Mouse (Mus musculus) hindbrain, embryonic 13.5 days (tissue): ENCODE data around the gene Zfp90. TPM values are rescaled to one million over a fixed set of nuclear protein-coding genes. Genes with fewer than 3 reads are reported as not detected.
"Not testable (repeated sequence)": the region's sequence is repeated elsewhere in the genome, so short reads cannot be mapped to it uniquely, and the experiment has no call there.

Experiments
- ATAC-seq: fragments of 200-750 bp; cut with Nextera tagmentation; 2 replicates; pipeline ENCODE4 v1.8.0; 2017; ENCODE audit warnings: moderate TSS enrichment; ENCODE audit not compliant: low FRiP score
- H3K27ac ChIP-seq: fragments of 300-500 bp; sonication (generic); 2 replicates; pipeline ENCODE4 v1.5.1; 2015; ENCODE audit warnings: inconsistent platforms, mild to moderate bottlenecking, moderate library complexity
- H3K27me3 ChIP-seq: fragments of 300-500 bp; sonication (generic); 2 replicates; pipeline ENCODE4 v1.6.1; 2015; ENCODE audit warnings: mild to moderate bottlenecking, inconsistent platforms
- H3K36me3 ChIP-seq: fragments of 300-500 bp; sonication (generic); 2 replicates; pipeline ENCODE4 v1.6.1; 2015; ENCODE audit warnings: mild to moderate bottlenecking, inconsistent platforms
- H3K4me1 ChIP-seq: fragments of 300-500 bp; sonication (generic); replicated peaks from 2 replicates; pipeline ENCODE4 v1.6.1; 2015; ENCODE audit warnings: inconsistent platforms
- H3K4me2 ChIP-seq: fragments of 300-500 bp; sonication (generic); 2 replicates; pipeline ENCODE4 v1.6.1; 2015; ENCODE audit warnings: inconsistent platforms, mild to moderate bottlenecking, moderate library complexity
- H3K4me3 ChIP-seq: fragments of 300-500 bp; sonication (generic); 2 replicates; pipeline ENCODE4 v1.5.1; 2015; ENCODE audit warnings: mild to moderate bottlenecking, inconsistent platforms
- H3K9ac ChIP-seq: fragments of 300-500 bp; sonication (generic); 2 replicates; pipeline ENCODE4 v1.6.1; 2015; ENCODE audit warnings: mild to moderate bottlenecking, inconsistent platforms
- H3K9me3 ChIP-seq: fragments of 300-500 bp; sonication (generic); 2 replicates; pipeline ENCODE4 v1.6.1; 2016; ENCODE audit warnings: inconsistent platforms
- WGBS: fragments of 180-500 bp; shearing (Covaris S2); methylation state at CpG from one replicate; pipeline ENCODE4 v1.1.7; 2015; 5-methylcytosine and 5-hydroxymethylcytosine counted together
- polyA plus RNA-seq: library from polyadenylated mRNA; unstranded; fragments of >200 nt; fragmentation: Nextera tagmentation; extraction: Ambion mirVana; gene quantifications from 2 replicates; pipeline ENCODE4 v1.2.1, GENCODE M21; 2015

The Zfp90 gene
- polyA plus RNA-seq, 1 experiment from 2014 or later = 42.3 TPM

GRCm38 (mm10) chr8:106403246-106403933 is 11.7 kb upstream of the Zfp90 start:
- Histone ChIP-seq H3K27me3 (no peaks in the 10 kb centered on the region), H3K4me2 (no peak overlapping the region), H3K27ac (no peak overlapping the region), H3K9me3 (no peaks in the 10 kb centered on the region), H3K4me1 (peaks cover 28% of the 10 kb centered on the region), H3K4me3 (no peak overlapping the region), H3K36me3 (no peaks in the 10 kb centered on the region), H3K9ac (no peak overlapping the region)
- WGBS = 47% methylated on average over 12 of the region's 12 CpGs
- no peak for ATAC-seq

GRCm38 (mm10) chr8:106404825-106405224 is 10.3 kb upstream of the Zfp90 start:
- WGBS = 49% methylated on average over 3 of the region's 3 CpGs
- Histone ChIP-seq H3K4me3 (no peak overlapping the region), H3K36me3 (no peaks in the 10 kb centered on the region), H3K4me2 (no peak overlapping the region), H3K27me3 (no peaks in the 10 kb centered on the region), H3K27ac (no peak overlapping the region), H3K9me3 (no peaks in the 10 kb centered on the region), H3K9ac (no peak overlapping the region), H3K4me1 (peaks cover 29% of the 10 kb centered on the region)
- no peak for ATAC-seq

GRCm38 (mm10) chr8:106405810-106406209 is 9.3 kb upstream of the Zfp90 start:
- H3K4me3 ChIP-seq = no peak overlapping the region
- no peaks in the 10 kb centered on the region for H3K9me3 ChIP-seq
- WGBS = 74% methylated on average over 16 of the region's 16 CpGs
- H3K36me3 ChIP-seq = no peaks in the 10 kb centered on the region
- H3K9ac ChIP-seq = no peak overlapping the region
- H3K4me2 ChIP-seq = no peak overlapping the region
- H3K27ac ChIP-seq = no peak overlapping the region
- peaks cover 21% of the 10 kb centered on the region for H3K4me1 ChIP-seq
- no peak for ATAC-seq
- no peaks in the 10 kb centered on the region for H3K27me3 ChIP-seq

- ATAC-seq = no peak
- H3K9me3 ChIP-seq = no peaks in the 10 kb centered on the region
- WGBS = 69% methylated on average over 7 of the region's 7 CpGs
- no peaks in the 10 kb centered on the region for H3K27me3 ChIP-seq
- H3K27ac ChIP-seq = no peak overlapping the region
- H3K36me3 ChIP-seq = no peaks in the 10 kb centered on the region
- no peak overlapping the region for H3K4me2 ChIP-seq
- no peak overlapping the region for H3K9ac ChIP-seq
- H3K4me1 ChIP-seq = peaks cover 14% of the 10 kb centered on the region; the same call in 1 of the 2 replicates
- no peak overlapping the region for H3K4me3 ChIP-seq
Measured at GRCm38 (mm10) chr8:106410055-106410454, 5.1 kb upstream of the Zfp90 start.

GRCm38 (mm10) chr8:106410564-106410963 is 4.6 kb upstream of the Zfp90 start:
- Histone ChIP-seq H3K4me1 (peaks cover 9% of the 10 kb centered on the region; the same call in 1 of the 2 replicates), H3K9me3 (no peaks in the 10 kb centered on the region), H3K27ac (no peak overlapping the region), H3K4me3 (no peak overlapping the region), H3K36me3 (no peaks in the 10 kb centered on the region), H3K27me3 (no peaks in the 10 kb centered on the region), H3K9ac (no peak overlapping the region; the same call in 1 of the 2 replicates), H3K4me2 (no peak overlapping the region)
- ATAC-seq = no peak
- 84% methylated on average over 7 of the region's 7 CpGs for WGBS

- WGBS = 22% methylated on average over 14 of the region's 14 CpGs
- H3K9ac ChIP-seq = no peak overlapping the region
Measured at GRCm38 (mm10) chr8:106411783-106412451, 3.2 kb upstream of the Zfp90 start.

GRCm38 (mm10) chr8:106417692-106418091 is 2.6 kb downstream of the Zfp90 start:
- H3K9me3 ChIP-seq = peaks cover 46% of the 10 kb centered on the region
- 100% methylated on average over 5 of the region's 5 CpGs for WGBS
- no peak for ATAC-seq
- H3K27me3 ChIP-seq = no peaks in the 10 kb centered on the region
- no peak overlapping the region for H3K4me3 ChIP-seq
- peaks cover 10% of the 10 kb centered on the region for H3K4me1 ChIP-seq
- no peak overlapping the region for H3K27ac ChIP-seq
- H3K36me3 ChIP-seq = peaks cover 56% of the 10 kb centered on the region
- H3K9ac ChIP-seq = no peak overlapping the region
- H3K4me2 ChIP-seq = no peak overlapping the region

More at GRCm38 (mm10) chr8:106411783-106412451, 3.2 kb upstream of the Zfp90 start:
- Histone ChIP-seq H3K9me3 (no peaks in the 10 kb centered on the region), H3K4me1 (peaks cover 12% of the 10 kb centered on the region), H3K27me3 (no peaks in the 10 kb centered on the region), H3K4me2 (no peak overlapping the region), H3K36me3 (no peaks in the 10 kb centered on the region), H3K27ac (no peak overlapping the region), H3K4me3 (no peak overlapping the region)
- ATAC-seq = no peak

- no peak overlapping the region for H3K4me2 ChIP-seq
- no peak overlapping the region for H3K27ac ChIP-seq
- no peak overlapping the region for H3K4me3 ChIP-seq
- no peak for ATAC-seq
- H3K27me3 ChIP-seq = peaks cover 14% of the 10 kb centered on the region
- peaks cover 13% of the 10 kb centered on the region for H3K9me3 ChIP-seq
- WGBS = 38% methylated on average over 12 of the region's 12 CpGs
- H3K9ac ChIP-seq = no peak overlapping the region; the same call in 1 of the 2 replicates
- H3K36me3 ChIP-seq = peaks cover 30% of the 10 kb centered on the region
- H3K4me1 ChIP-seq = 0 out of 2 replicates have a peak, but pooled peaks cover 4% of the 10 kb centered on the region
Measured at GRCm38 (mm10) chr8:106431088-106431487, 16.0 kb downstream of the Zfp90 start.

- not testable (repeated sequence) for H3K9ac ChIP-seq, H3K9me3 ChIP-seq, ATAC-seq, H3K4me1 ChIP-seq, H3K4me3 ChIP-seq, H3K27ac ChIP-seq, H3K4me2 ChIP-seq
- WGBS = 66% methylated on average over 10 of the region's 10 CpGs
- peaks cover 14% of the 10 kb centered on the region for H3K27me3 ChIP-seq
- peaks cover 21% of the 10 kb centered on the region for H3K36me3 ChIP-seq
Measured at GRCm38 (mm10) chr8:106431952-106432351, 16.8 kb downstream of the Zfp90 start.

- 13% methylated on average over 20 of the region's 20 CpGs for WGBS
Measured at GRCm38 (mm10) chr8:106432954-106433570, 17.9 kb downstream of the Zfp90 start.

GRCm38 (mm10) chr8:106433667-106434066 is 18.5 kb downstream of the Zfp90 start:
- H3K4me2 ChIP-seq = no peak overlapping the region
- H3K36me3 ChIP-seq = peaks cover 6% of the 10 kb centered on the region
- H3K9ac ChIP-seq = no peak overlapping the region
- H3K4me3 ChIP-seq = no peak overlapping the region
- peaks cover 14% of the 10 kb centered on the region for H3K27me3 ChIP-seq
- H3K9me3 ChIP-seq = no peaks in the 10 kb centered on the region
- no peak for ATAC-seq
- 72% methylated on average over 1 of the region's 1 CpGs for WGBS
- peaks cover 4% of the 10 kb centered on the region; the same call in 1 of the 2 replicates for H3K4me1 ChIP-seq
- no peak overlapping the region for H3K27ac ChIP-seq

More at GRCm38 (mm10) chr8:106432954-106433570, 17.9 kb downstream of the Zfp90 start:
- ATAC-seq = no peak
- Histone ChIP-seq H3K4me2 (peak overlapping the region; percentile 56), H3K27me3 (peaks cover 14% of the 10 kb centered on the region), H3K9ac (peak overlapping the region; percentile 62), H3K4me3 (peak overlapping the region; percentile 36), H3K4me1 (0 out of 2 replicates have a peak, but pooled peaks cover 4% of the 10 kb centered on the region), H3K36me3 (peaks cover 10% of the 10 kb centered on the region), H3K9me3 (no peaks in the 10 kb centered on the region), H3K27ac (no peak overlapping the region)

- Histone ChIP-seq H3K27ac (no peak overlapping the region), H3K9ac (no peak overlapping the region), H3K4me3 (no peak overlapping the region), H3K27me3 (peaks cover 4% of the 10 kb centered on the region; the same call in 1 of the 2 replicates), H3K4me2 (no peak overlapping the region), H3K4me1 (peaks cover 4% of the 10 kb centered on the region; the same call in 1 of the 2 replicates), H3K9me3 (no peaks in the 10 kb centered on the region), H3K36me3 (no peaks in the 10 kb centered on the region)
- no peak for ATAC-seq
- 74% methylated on average over 3 of the region's 3 CpGs for WGBS
Measured at GRCm38 (mm10) chr8:106437781-106438180, 22.7 kb downstream of the Zfp90 start.
